Mouse (Mus musculus) left cerebral cortex, adult 2 months (tissue): ENCODE measurements around the gene Sema7a. TPM values are rescaled to one million over a fixed set of nuclear protein-coding genes. Genes with fewer than 3 reads are reported as not detected.
A peak's percentile ranks its signal among the peaks of the same experiment; 100 is the strongest.

Experiments used
- DNase-seq, 2 experiments: peaks; one replicate each; pipeline ENCODE4 v3.0.0; 2021 to 2022; ENCODE audit warnings: low spot score in 2 of 2, mixed read lengths in 1 of 2; ENCODE audit errors: extremely low spot score in 1 of 2
- H3K27ac ChIP-seq: fragments of 200-600 bp; 2 replicates; pipeline ENCODE4 v1.8.1; 2022
- H3K4me3 ChIP-seq: fragments of 200-600 bp; 2 replicates; pipeline ENCODE4 v1.8.1; 2022
- CTCF ChIP-seq: fragments of 200-600 bp; IDR thresholded peaks from 2 replicates; pipeline ENCODE4 v1.8.1; 2022; ENCODE audit warnings: antibody characterized with exemption, mild to moderate bottlenecking, moderate library complexity
- intact Hi-C: fragments of 180-260 bp; cut with DNase I; formaldehyde crosslinking; loops from one replicate; pipeline ENCODE4 v1.15.1; 2025
- long read RNA-seq, 2 experiments: library from polyadenylated mRNA; stranded (forward); transcript quantifications; one replicate each; pipeline ENCODE4 v2.0.0; 2021; ENCODE audit warnings: borderline mapping rate in 2 of 2
- total RNA-seq, 2 experiments: library from RNA; stranded (reverse); gene quantifications; 2 replicates each; pipeline ENCODE4 v1.2.3; 2021

Gene Sema7a
- 100 to 1,000 TPM; 151 to 160 TPM for total RNA-seq
- long read RNA-seq, experiment 1, partial matches to known transcripts, result 0 of 6 reads
- long read RNA-seq, experiment 1, other reads (novel, unspliced or antisense), result 6 of 6 reads
- long read RNA-seq, experiment 2, partial matches to known transcripts, result 1 of 2 reads
- long read RNA-seq, experiment 2, other reads (novel, unspliced or antisense), result 1 of 2 reads

GRCm38 (mm10) chr9:57939431-57940348 is at the start of gene Sema7a:
Gene Sema7a (plus strand): TSS chr9:57940112.
- DNase-seq, result peak; percentile 86 to 87
- peak within 1 kb of the TSS; percentile 93 for H3K27ac ChIP-seq
- intact Hi-C loops, result loop anchor here (1.0 to 10.0 kb wide), 3 partner anchors 59 to 265 kb away; partner anchors contain the start of genes Clk3, Islr and Islr2
- TF ChIP-seq CTCF, result no peak; the same call in 1 of the 2 replicates
- H3K4me3 ChIP-seq, result peak within 1 kb of the TSS; percentile 65

GRCm38 (mm10) chr9:57900478-57900877 is 39.4 kb upstream of the Sema7a start:
- no peak for TF ChIP-seq CTCF
- H3K4me3 ChIP-seq, result no peak overlapping the region
- intact Hi-C loops, result no loop called here
- no peak for DNase-seq
- H3K27ac ChIP-seq, result no peak overlapping the region

GRCm38 (mm10) chr9:57901197-57901596 is 38.7 kb upstream of the Sema7a start:
- Histone ChIP-seq H3K4me3 (no peak overlapping the region), H3K27ac (peak overlapping the region; percentile 60)
- no peak for TF ChIP-seq CTCF
- intact Hi-C loops, result no loop called here
- no peak for DNase-seq

- Histone ChIP-seq H3K4me3 (no peak overlapping the region), H3K27ac (peak overlapping the region; percentile 60)
- TF ChIP-seq CTCF, result no peak
- intact Hi-C loops, result no loop called here
- DNase-seq, result no peak
Observed at GRCm38 (mm10) chr9:57901601-57902000, 38.3 kb upstream of the Sema7a start.

- Histone ChIP-seq H3K4me3 (no peak overlapping the region), H3K27ac (peak overlapping the region; percentile 60)
- no peak for TF ChIP-seq CTCF
- intact Hi-C loops, result loop anchor here (1.0 to 2.0 kb wide), 2 partner anchors 30 to 35 kb away; no protein-coding TSS in a partner anchor
- DNase-seq, result peak; percentile 29 to 42
Observed at GRCm38 (mm10) chr9:57902132-57902531, 37.8 kb upstream of the Sema7a start.

GRCm38 (mm10) chr9:57903589-57904249 is 36.2 kb upstream of the Sema7a start:
- TF ChIP-seq CTCF, result no peak
- Histone ChIP-seq H3K4me3 (no peak overlapping the region), H3K27ac (no peak overlapping the region)
- intact Hi-C loops, result loop anchor here (2.0 kb wide), 1 partner anchor 37 kb away; no protein-coding TSS in a partner anchor
- DNase-seq, result no peak

- intact Hi-C loops, result no loop called here
- H3K27ac ChIP-seq, result no peak overlapping the region
- TF ChIP-seq CTCF, result no peak
- no peak overlapping the region for H3K4me3 ChIP-seq
- no peak for DNase-seq
Observed at GRCm38 (mm10) chr9:57904250-57904644, 35.7 kb upstream of the Sema7a start.

GRCm38 (mm10) chr9:57907206-57907605 is 32.7 kb upstream of the Sema7a start:
- DNase-seq, result no peak
- Histone ChIP-seq H3K27ac (no peak overlapping the region), H3K4me3 (no peak overlapping the region)
- TF ChIP-seq CTCF, result no peak
- intact Hi-C loops, result no loop called here

- DNase-seq, result peak; percentile 87 to 91
- intact Hi-C loops, result loop anchor here (2.0 kb wide), 1 partner anchor 74 kb away; the partner anchor contains the start of gene Arid3b
- peak within 1 kb of the TSS; percentile 86 for H3K4me3 ChIP-seq
- peak within 1 kb of the TSS; percentile 90 for H3K27ac ChIP-seq
- TF ChIP-seq CTCF, result no peak
Observed at GRCm38 (mm10) chr9:57910254-57911160, 29.4 kb upstream of the Sema7a start, which contains the start of gene Ubl7. Gene Ubl7 (plus strand): TSS chr9:57910979.

- intact Hi-C loops, result no loop called here
- TF ChIP-seq CTCF, result no peak
Observed at GRCm38 (mm10) chr9:57912571-57912970, 27.3 kb upstream of the Sema7a start.

More at GRCm38 (mm10) chr9:57912571-57912970, 27.3 kb upstream of the Sema7a start:
- Histone ChIP-seq H3K4me3 (no peak overlapping the region), H3K27ac (no peak overlapping the region)
- no peak for DNase-seq
